Mouse (Mus musculus) cerebellum, adult 11-12 months (tissue): Measurements from ENCODE around the gene Pigp.
A peak's percentile ranks its signal among the peaks of the same experiment; 100 is the strongest.
"Not testable (repeated sequence)": the region's sequence is repeated elsewhere in the genome, so short reads cannot be mapped to it uniquely, and the experiment has no call there.

Experiments used
- DNase-seq: peaks from one replicate; pipeline ENCODE4 v3.0.0; 2022

The Pigp gene

DNA sequence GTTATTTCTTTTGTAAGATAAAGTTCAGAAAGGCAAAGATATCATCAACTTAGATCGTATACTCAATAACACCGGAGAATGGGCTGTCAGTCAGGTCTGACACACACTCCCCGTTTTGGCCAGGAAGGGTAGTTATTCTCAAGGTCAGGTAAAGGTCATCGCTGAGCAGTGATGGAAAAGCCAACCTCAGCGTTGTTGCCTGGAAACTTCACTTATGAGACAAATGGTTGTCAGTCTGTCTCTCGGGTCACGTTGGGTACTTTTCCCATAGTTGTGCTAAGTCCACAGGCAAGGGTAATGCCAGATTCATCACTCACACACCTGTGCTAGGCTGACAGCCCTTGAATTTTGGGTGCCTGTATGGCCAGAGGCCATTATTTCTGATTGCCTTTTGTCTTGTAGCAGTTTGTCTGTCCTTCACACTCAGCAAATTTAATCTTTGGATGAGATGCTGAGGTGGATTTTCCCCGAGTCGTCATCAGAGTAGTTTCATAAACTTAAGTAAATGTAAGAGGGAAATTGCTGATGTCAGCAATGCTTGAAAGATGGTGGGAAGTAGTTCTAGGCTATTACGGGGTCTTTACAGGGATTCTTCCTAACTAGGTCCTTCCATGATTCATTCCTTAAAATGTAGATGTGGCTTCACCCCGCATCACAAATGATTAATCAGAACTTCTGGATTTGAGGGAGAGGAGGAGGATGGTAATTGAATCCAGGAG, 14.7 kb downstream of the Pigp start:
- no peak for DNase-seq

DNA sequence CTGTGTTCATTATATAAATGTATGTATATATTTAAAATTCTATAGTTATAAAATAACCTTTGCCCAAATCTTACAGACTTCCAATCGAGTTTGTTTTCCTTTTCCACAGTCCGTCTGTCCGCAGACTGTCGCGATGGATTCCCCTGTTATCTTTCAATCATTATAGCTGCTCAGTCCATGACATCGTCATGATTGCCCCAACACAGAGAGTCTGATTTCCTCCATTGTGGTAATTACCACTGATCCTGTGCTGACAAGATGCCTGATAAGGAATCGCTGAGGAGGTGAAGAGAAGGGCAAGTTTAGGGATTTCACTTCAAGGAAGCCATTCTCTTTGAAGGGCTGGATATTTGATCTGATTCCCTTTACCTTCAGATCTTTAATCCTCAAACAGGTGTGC, 15.6 kb downstream of the Pigp start:
- no peak for DNase-seq

DNA sequence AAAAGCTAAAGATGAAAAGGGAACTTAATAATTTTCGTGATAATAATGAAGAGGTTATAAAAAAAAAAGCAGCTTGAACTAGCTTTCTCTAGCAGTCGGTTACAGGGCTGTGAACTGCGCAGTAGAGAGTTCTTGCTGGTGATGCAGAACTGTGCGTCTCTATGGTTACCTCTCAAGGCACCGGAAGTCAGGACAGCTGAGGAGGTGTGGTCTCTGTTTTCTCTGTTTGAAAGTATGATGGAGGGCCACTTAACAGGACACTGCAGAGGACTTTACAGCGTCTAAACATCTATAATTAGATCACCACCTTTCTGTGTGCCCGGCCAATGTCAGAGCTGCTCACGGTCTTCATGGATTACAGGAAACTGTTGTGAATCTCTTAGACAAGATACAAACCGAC, 17.2 kb downstream of the Pigp start:
- DNase-seq = no peak

DNA sequence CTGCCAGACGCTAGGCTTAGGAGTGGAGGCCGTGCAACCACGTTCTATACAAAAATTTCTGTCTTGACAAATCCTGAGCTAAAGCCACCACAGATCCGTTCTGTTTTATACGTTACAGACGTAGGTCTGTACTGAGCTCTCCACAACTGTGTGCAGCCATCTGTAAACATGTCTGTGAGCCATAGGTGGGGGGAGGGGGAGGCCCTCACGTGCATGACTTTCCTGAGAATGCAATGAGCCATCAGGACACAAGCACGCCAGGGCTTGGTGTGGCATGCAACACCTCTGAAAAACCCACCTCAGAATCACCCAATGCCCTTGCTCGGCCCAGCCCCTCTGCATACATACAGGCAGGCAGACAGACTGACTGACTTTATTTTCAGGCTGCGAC, 21.4 kb downstream of the Pigp start:
- DNase-seq = no peak

DNA sequence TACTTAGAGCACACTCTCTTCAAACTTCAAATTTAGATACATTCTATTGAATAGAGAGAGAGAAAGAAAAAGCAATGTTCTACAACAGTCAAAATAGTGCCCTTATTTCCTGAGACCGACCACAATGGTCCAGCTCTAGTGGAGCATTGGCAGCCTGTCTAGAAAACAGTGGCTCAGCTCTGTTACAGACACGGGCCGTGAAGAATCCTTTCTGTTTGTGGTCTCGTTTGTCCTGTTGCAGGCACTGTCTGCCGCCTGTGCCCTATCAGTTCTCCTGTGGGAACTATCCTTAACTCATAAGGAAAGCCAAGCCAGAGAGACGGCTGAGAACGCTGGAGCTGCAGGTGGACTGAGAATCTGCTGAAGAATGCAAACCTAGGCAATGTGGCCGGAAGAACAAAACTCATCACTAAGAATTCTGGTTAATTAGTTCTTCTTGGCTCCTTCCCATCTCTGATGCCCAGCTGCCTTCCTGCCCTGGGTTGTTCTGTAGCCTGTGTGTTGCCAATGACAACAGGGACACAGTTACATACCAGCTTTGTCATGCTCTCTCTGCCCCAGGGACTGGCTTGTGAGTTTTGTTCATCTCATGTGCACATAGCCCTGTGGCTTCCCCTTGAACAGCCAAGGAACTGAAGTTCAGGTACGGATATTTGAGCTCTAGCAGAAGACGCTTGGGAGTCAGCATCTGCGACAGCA, 21.9 kb downstream of the Pigp start:
- DNase-seq = no peak

DNA sequence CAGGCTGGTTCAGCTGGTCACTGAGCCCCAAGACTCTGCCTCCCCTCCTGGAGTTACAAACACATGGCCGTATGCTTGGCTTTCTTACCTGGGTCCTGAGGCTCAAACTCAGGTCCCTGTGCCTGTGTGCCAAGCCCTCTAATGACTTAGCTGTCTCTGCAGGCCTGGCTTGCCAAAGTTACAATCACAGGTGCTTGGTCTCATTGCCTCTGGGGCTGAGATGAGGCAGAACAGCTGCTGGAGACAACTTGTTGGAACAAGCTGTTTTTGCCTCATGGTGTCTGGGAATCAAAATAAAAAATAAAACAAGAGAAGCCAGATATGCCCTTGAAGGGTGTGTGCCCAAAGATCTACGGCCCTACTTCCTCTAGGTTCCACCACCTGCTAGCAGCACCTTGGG, 22.9 kb downstream of the Pigp start:
- no peak for DNase-seq

DNA sequence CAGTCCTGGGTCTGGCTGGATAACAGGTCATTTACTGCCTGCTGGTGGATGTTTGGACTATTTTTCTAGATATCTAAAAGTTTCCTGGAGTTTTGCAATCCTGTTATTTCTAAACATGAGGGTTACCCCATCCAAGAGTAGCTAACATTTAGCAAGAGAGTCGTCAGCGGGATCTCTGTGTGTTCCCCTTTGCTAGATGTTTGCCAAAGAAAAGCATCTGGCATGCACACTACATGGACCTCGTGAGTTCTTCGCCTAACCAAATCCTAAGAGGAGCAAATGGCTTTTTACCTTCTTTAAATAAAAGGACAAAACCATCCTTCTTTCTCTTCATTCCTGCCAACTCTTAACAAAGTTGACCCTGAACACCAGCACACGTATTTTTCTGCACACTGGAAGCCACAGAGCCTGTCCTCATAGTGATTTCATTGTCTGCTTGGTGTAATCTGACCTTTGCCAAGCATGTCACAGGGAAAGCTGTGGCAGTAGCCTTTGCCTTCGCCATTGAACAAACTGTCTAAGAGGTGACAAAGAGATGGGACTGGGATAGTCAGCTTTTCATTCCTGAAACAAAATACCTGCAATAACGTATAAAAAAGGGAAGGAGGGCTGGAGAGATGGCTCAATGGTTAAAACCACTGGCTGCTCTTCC, 24.4 kb downstream of the Pigp start:
- DNase-seq = no peak

DNA sequence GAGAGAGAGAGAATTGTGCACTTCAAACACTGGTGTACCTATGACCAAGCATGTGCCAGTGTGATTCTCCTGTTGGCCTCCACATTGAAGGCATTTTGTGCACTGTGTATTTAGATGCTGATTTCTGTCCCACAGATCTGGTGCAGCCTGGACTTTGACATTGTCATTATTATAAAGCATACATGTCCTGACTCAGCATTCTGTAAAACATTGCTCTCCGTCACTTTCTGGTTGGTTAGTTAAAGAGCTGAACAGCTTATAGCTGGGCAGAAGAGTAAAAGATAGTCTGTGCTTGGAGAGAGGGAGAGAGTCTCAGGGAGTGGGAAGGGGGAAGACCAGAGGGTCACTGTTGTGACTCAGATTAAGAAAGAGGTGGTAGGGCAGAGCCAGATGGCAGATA, 25.9 kb downstream of the Pigp start:
- DNase-seq = no peak

DNA sequence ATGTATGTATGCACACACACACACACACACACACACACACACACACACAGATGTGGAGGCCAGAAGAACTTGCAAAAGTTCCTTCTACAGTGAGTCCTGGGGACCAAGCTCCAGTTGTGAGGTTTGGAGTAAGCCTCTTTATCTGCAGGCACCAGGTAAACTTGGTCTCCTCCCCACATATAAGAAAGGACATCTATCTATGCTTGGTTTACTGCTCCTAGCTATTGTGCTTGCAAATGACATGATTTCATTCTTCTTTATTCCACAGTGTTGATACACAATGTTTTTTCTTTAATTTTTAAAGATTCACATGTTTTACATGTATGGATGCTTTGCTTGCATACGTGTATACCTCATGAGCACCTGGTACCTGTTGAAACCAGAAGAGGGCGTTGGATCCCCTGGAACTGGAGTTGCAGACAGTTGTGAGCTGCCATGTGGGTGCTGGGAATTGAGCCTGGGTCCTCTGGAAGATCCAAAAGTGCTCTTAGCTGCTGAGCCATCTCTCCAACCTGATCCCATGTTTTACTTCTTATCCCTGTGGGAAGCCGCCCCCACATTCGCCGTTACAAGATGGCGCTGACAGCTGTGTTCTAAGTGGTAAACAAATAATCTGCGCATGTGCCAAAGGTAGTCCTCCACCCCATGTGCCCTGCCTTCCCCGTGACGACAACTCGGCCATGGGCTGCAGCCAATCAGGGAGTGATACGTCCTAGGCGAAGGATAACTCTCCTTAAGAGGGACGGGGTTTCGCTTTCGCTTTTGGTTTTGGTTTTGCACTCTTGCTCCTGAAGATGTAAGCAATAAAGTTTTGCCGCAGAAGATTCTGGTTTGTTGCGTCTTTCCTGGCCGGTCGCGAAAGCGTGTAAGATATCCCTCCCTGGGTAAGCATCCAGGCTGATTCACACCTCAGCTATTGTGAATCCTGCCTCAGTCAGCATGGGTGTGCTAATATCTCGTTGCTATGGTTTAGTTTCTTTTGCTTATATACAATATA, 32.2 kb downstream of the Pigp start:
- not testable (repeated sequence) for DNase-seq

DNA sequence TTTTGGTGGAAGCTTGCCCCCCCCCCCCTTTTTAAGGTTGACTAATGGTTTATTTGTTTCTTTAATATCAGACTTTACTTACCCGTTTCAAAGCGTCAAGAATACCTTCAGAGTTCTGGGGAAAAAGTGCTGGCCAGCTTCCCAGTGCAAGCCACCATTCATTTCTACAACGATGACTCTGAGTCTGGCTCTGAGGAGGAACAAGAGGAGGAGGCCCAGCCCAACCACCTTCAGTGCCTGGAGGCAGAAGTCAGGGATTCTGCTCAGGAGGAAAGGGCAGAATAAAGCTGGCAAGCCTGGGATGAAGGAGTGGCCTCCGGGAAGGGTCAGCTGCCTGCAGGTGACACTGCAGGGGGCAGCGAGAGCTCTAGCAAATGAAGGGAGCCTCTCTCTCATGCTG, 36.0 kb downstream of the Pigp start:
- no peak for DNase-seq

DNA sequence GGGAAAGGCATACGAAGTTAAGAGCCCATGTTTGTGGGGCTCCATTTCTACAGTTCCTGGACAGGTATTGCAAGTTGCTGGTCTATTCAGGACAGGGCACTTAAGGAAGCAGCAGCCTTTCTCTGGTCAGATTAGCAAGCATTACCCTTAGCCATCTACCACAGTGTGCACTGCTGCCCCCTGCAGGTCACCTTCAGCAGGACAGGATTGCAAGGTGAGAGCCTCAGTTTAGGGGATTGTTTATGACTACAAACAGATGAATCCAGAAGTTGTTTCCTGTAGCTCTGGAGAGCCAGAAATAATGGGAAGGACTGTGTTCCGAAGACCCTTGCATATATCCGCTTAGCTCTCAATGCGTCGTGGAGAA, 39.8 kb downstream of the Pigp start:
- DNase-seq = peak; percentile 44

DNA sequence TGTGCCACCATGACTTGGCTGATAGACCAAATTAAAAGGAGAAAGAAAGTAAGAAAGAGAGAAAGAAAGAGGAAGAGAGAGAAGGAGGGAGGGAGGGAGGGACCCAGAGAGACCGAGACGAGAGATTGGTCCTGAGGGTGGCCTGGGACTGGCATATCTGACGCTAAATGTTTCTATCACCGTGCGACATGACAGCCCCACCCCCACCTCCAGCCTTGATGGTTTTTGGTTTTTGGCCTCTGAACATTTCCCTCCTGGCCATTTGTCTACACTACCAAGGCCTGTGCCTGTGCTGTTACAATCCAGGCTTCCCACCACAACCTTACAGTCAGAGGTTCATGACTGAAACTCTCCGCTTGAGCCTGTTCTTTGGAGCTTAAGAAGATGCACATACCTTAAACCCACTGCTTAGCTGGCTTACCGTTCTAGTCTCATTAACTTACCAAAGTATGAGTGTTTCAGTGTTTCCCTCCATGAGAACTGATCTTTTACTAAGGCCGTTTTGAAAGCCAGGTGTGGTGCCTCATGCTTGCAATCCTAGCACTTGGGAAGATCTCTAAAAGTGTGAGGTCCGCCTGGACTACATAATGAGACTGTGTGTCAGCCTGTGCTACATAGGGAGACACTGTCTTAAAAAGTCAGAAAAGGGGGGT, 40.3 kb downstream of the Pigp start:
- no peak for DNase-seq

DNA sequence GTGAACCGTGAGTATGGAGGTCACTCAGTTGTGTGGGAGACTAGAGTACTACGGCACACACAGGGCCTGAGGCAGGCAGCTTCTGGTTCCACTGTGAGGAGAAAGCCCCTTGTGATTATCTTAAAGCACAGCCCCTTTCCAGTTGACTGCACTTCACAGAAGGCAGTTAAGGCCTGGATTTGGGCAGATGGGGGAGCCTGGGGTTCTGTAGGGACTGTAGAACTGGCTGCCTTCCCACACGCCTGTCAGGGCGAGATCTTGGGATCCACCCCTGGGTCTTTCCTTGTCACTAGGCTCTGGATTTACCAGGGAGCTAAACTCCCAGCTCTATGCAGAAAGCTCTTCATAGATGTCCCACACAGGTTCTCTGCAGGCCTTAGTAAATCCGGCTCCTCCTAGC, 41.2 kb downstream of the Pigp start:
- DNase-seq = no peak

DNA sequence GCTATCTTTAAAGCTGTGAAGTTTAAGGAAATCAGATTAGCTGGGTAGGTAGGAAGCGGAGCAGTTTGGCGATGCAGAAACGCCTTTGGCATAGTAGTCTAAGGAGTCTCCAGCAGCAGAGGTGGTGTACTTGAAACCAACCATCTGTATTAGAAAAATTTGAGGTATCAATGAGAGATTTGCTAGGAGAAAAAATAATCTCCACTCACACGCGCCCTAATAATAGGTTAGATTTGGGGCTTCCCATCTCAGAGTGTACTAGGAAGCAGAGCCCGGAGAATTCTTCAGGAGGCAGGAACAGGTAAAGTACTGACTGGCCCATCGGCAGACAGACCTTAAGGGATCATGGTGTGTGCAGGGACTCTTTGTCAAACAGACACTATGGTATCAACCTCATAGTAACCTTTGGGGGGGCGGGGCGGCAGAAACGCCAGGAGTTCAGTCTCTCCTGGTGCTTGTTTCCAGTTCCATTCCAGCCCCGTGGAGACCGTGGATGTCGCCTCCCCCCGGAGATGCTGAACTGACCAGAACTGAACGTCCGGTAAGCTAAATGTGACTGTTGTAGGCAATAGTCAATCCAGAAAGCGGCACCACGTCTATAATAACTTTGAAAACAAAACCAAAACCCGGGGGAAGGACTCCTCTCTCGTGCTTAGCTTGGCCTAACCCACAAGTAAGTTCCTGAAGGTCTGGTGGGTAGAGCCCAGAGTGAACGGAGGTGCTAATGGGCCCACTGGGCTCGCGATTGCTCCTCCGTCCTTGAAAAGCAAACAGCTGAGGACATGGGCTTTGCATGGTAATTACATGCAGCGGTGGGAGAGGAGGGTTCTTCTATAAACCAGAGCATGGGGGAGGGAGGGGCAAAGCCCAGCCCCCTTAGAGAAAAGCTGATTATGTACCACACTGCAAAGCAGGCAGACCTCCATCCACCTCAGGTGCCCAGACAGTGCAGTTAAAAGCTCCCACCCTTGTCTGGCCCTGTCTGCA, 42.5 kb downstream of the Pigp start:
- DNase-seq = no peak

DNA sequence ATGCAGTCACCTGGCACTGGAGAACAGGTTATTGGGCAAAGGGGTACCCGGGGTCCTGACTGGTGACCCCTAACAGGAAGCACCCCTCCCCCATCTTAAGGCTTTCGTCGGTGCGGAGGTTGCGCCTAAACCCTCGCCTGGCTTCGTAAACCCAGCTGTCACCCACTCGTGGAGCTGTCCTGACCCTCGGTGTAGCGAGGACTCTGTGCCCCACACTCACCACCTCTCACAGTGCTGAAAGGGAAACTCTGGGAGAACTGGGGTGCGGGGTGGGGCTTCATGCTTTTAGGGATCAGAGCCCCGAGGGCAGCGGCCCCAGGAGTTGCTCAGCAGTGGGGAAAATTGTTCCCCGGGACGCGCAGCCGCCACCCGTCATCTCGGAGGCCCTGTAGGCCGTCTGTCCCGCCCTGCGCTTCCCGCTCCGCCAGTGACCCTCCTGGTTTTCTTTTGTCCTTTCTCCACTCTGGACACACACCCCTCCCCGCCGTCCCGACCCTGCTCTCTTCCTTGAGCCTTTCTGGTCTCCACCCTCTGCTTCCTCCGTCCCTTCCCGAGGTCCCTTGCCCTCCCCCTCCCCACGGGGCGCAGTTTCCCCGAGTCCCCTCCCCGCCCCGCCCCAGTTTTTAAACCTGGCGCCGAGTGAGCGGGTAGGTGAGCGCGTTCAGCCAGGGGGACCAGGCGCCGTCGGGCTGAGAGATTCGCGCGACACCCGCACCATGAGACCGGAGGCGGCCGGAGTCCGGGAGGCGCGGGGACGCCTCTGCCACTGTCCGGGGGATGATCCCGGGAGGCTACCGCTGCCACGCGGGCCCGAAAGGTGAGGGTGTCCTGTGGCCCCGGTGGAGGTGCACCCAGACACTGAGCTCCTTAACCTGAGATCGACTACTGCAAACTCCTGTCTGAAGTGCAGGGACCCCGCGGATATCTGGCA, 43.6 kb downstream of the Pigp start, which contains the start of gene Ripply3:
Gene Ripply3, plus strand, starts transcription at position 640 of the 931 bp plus-strand sequence.
- no peak for DNase-seq

DNA sequence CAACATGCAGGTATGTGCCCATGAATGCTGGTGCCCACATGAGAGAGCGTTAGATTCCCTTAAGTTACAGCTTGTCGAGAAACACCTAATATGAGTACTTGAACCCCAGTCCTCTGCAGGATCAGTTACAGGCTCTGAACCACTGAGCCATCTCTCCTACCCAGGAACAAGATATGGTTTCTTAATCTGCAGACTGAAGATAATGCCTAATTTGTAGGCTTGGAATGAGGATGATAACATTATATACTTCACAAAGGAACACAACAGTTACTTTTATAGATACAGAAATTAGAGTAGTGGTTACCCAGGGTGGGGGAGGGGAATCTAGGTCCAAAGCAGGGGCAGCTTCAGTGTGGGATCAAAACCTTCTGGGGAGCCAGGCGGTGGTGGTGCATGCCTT, 45.6 kb downstream of the Pigp start:
- no peak for DNase-seq

DNA sequence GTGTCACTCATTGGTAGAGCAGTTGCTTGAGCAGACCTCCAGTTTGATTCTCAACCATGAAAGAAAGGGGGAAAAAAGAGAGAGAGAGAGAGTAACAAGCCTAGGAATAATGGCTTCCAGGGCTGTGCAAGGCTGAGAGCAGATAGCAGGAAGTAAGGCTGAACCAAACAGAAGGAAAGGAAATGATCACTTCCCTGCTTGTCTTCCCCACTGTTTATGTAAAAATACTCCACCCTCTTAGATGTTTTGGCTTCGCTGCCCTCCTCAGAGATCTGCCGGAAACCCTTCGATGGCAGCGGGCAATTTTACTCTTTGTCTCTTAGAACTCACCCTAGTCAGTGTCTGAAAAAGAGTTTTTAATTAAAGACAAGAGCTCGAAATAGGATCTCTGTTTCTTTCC, 48.0 kb downstream of the Pigp start:
- no peak for DNase-seq

DNA sequence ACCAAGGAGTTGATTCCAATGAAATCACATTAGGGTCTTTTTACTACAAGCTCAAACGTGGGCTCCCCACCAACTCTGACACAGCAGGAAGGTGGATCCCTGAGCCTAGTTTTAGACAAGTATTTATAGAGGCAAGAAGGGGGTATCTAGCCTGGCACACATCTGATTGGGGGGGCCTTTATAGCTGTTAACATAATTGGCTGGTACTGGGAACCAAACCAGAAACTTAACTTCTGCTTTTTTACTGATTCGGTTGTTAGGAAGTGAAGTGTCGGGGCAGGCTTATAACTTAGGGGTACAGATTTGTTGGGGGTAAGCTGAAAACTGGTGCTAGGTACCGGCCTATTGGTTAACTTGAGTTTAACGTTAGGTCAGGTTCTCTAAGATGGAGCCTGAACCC, 51.4 kb downstream of the Pigp start:
- no peak for DNase-seq

DNA sequence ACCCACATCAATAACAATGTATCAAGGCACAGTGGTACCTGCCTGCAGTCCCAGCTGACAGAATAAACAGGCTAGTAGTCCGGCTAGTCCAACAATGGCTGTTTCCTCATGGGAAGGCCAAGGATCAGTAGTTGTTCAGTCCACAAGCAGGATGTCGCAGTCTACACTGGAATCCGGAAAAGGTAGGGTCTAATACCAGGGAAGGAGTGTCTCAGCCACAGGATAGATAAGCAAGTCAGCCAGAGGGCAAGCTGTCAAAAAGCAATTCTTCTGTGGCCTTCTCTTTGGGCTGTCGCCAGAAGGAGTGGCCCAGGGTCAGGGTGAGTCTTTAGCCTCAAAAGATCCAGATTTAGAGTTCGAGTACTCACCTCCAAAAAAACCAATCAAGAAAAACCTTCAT, 53.9 kb downstream of the Pigp start:
- DNase-seq = no peak

DNA sequence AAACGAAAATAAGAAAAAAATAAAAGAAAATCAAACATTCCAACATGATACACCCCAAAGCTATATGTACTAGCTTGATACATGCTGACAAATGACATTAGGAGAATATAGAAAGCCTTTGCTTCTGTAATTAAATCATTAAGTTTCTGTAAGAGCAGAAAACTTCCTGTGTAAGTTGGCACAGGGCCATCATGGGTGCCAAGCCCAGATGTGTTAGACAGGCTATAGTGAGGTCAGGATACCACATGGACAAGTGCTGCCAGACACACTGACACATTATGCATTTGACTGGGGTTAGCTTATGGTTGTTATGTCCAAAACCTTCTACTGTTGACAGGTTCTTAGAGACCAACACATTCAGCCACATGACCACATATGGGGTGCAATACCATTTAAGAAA, 56.4 kb downstream of the Pigp start:
- DNase-seq = no peak
